Mouse (Mus musculus): ENCODE data around the gene Defb29. TPM values are rescaled to one million over a fixed set of nuclear protein-coding genes. Genes with fewer than 3 reads are reported as not detected.

Defb29 gene
- polyA plus RNA-seq (2015; fragmentation: Nextera tagmentation; extraction: Ambion mirVana) = not detected in 2 replicates

GRCm38 (mm10) chr2:152539944-152540710 is at the start of gene Defb29:
Defb29 (minus strand) TSS chr2:152540098.
- Histone ChIP-seq H3K27ac (replicated peaks) (no peak within 1 kb of the TSS), H3K27me3 (no peaks in the 10 kb centered on the region), H3K4me1 (replicated peaks) (no peaks in the 10 kb centered on the region), H3K36me3 (no peaks in the 10 kb centered on the region), H3K9ac (no peak within 1 kb of the TSS), H3K9me3 (no peaks in the 10 kb centered on the region), H3K4me3 (no peak within 1 kb of the TSS), H3K4me2 (no peak within 1 kb of the TSS)
- ATAC-seq (ENCODE audit: low read depth) = no peak
- 48% methylated on average over 13 of the region's 13 CpGs for WGBS

- no peak for ATAC-seq (ENCODE audit: low read depth)
- Histone ChIP-seq H3K27me3 (no peaks in the 10 kb centered on the region), H3K36me3 (no peaks in the 10 kb centered on the region), H3K4me2 (no peak overlapping the region), H3K4me1 (replicated peaks) (no peaks in the 10 kb centered on the region), H3K4me3 (no peak overlapping the region), H3K27ac (replicated peaks) (no peak overlapping the region), H3K9ac (no peak overlapping the region), H3K9me3 (no peaks in the 10 kb centered on the region)
- 60% methylated on average over 6 of the region's 6 CpGs for WGBS
Measured at GRCm38 (mm10) chr2:152589021-152589420, 49.1 kb upstream of the Defb29 start.

DNA sequence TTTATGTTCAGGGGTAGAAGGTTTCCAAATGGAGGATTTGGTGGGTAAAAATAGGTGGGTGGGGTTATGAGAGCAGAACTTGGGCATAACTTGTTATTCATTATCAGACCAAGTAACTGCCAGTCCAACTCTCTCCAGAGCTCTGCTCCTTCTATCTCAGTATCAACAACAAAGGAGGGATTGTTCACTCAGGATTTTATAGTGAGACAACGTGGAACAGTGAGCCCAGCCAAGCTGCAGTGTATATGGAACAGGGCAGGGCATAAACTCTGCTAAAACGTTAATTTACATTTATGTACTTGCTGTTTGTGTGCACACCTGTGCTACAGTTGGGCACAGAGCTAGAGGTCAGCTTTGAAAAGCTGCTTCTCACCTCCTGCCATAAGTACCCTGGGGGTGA is 48.6 kb upstream of the Defb29 start:
- no peak for ATAC-seq (ENCODE audit: low read depth)
- no peak overlapping the region for H3K4me3 ChIP-seq
- WGBS = 40% methylated on average over 2 of the region's 2 CpGs
- H3K4me2 ChIP-seq = no peak overlapping the region
- no peaks in the 10 kb centered on the region for H3K9me3 ChIP-seq
- no peak overlapping the region for H3K9ac ChIP-seq
- no peaks in the 10 kb centered on the region for H3K36me3 ChIP-seq
- no peak overlapping the region for H3K27ac ChIP-seq (replicated peaks)
- H3K4me1 ChIP-seq (replicated peaks) = no peaks in the 10 kb centered on the region
- no peaks in the 10 kb centered on the region for H3K27me3 ChIP-seq

- WGBS = 73% methylated on average over 4 of the region's 4 CpGs
- H3K9me3 ChIP-seq = no peaks in the 10 kb centered on the region
- H3K4me1 ChIP-seq (replicated peaks) = no peaks in the 10 kb centered on the region
- H3K9ac ChIP-seq = no peak overlapping the region
- H3K27ac ChIP-seq (replicated peaks) = no peak overlapping the region
- H3K4me2 ChIP-seq = no peak overlapping the region
- no peak overlapping the region for H3K4me3 ChIP-seq
- no peaks in the 10 kb centered on the region for H3K27me3 ChIP-seq
- ATAC-seq (ENCODE audit: low read depth) = no peak
- H3K36me3 ChIP-seq = no peaks in the 10 kb centered on the region
Measured at GRCm38 (mm10) chr2:152586926-152587560, 47.1 kb upstream of the Defb29 start.

DNA sequence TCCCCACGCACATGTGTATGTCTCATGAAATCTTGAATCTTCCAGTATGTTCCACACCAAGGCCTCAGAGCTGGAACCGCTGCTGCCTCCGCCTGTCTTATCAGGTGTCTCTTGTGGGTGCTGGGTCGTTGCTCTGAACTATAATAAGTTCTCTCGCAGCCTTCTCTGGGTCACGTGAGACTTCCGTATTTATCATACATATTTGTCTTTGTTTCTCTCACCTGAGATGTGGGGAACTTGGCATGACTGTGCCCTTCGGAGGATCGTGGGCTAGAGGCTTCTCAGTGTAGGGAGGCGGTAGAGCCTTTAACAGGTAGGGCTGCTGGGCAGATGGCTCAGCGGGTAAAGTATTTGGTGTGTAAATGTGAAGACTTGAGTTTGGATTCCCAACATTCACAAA is 40.7 kb upstream of the Defb29 start:
- no peaks in the 10 kb centered on the region for H3K4me1 ChIP-seq (replicated peaks)
- H3K36me3 ChIP-seq = no peaks in the 10 kb centered on the region
- no peaks in the 10 kb centered on the region for H3K9me3 ChIP-seq
- no peak overlapping the region for H3K9ac ChIP-seq
- H3K4me2 ChIP-seq = no peak overlapping the region
- no peak for ATAC-seq (ENCODE audit: low read depth)
- no peaks in the 10 kb centered on the region for H3K27me3 ChIP-seq
- no peak overlapping the region for H3K4me3 ChIP-seq
- 91% methylated on average over 11 of the region's 11 CpGs for WGBS
- no peak overlapping the region for H3K27ac ChIP-seq (replicated peaks)

- Histone ChIP-seq H3K4me2 (no peak within 1 kb of the TSS), H3K9me3 (no peaks in the 10 kb centered on the region), H3K4me3 (no peak within 1 kb of the TSS), H3K9ac (no peak within 1 kb of the TSS), H3K27me3 (no peaks in the 10 kb centered on the region), H3K36me3 (no peaks in the 10 kb centered on the region), H3K27ac (replicated peaks) (no peak within 1 kb of the TSS), H3K4me1 (replicated peaks) (no peaks in the 10 kb centered on the region)
- no peak for ATAC-seq (ENCODE audit: low read depth)
- WGBS = 79% methylated on average over 7 of the region's 7 CpGs
Measured at GRCm38 (mm10) chr2:152580107-152580506, 40.2 kb upstream of the Defb29 start, which contains the start of gene Defb19. Defb19 (minus strand) TSS chr2:152580312.

DNA sequence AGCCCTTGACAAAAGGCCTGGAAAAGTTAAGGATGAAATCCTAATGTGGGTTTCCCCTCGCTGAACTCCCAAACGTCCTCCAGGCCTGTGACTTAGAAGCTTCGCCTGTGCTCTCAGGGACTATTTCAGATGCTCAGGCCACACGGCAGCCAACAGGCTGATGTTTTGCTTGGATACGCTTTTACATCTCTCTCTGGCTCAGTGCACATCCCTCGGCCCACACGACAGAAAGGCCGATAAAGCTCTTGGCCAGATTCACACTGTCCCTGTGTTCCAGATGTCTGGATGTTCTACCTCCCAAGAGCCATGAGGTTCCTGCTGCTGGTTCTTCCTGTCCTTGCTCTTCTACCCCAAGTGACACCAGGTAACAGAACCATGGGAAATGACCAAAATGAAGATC is 33.6 kb upstream of the Defb29 start:
- H3K4me1 ChIP-seq (replicated peaks) = no peaks in the 10 kb centered on the region
- H3K27me3 ChIP-seq = no peaks in the 10 kb centered on the region
- H3K4me3 ChIP-seq = no peak overlapping the region
- H3K36me3 ChIP-seq = no peaks in the 10 kb centered on the region
- no peak overlapping the region for H3K27ac ChIP-seq (replicated peaks)
- H3K4me2 ChIP-seq = no peak overlapping the region
- ATAC-seq (ENCODE audit: low read depth) = no peak
- H3K9ac ChIP-seq = no peak overlapping the region
- no peaks in the 10 kb centered on the region for H3K9me3 ChIP-seq
- WGBS = 87% methylated on average over 8 of the region's 8 CpGs

- no peaks in the 10 kb centered on the region for H3K4me1 ChIP-seq (replicated peaks)
- no peak within 1 kb of the TSS for H3K4me2 ChIP-seq
- no peak for ATAC-seq (ENCODE audit: low read depth)
- H3K27me3 ChIP-seq = no peaks in the 10 kb centered on the region
- no peak within 1 kb of the TSS for H3K9ac ChIP-seq
- WGBS = 64% methylated on average over 11 of the region's 11 CpGs
- no peak within 1 kb of the TSS for H3K4me3 ChIP-seq
- H3K36me3 ChIP-seq = no peaks in the 10 kb centered on the region
- H3K9me3 ChIP-seq = no peaks in the 10 kb centered on the region
- no peak within 1 kb of the TSS for H3K27ac ChIP-seq (replicated peaks)
Measured at GRCm38 (mm10) chr2:152572114-152572794, 32.4 kb upstream of the Defb29 start, which contains the start of gene Defb21. Defb21 (plus strand) TSS chr2:152572744.

- no peak overlapping the region for H3K9ac ChIP-seq
- no peak for ATAC-seq (ENCODE audit: low read depth)
- no peaks in the 10 kb centered on the region for H3K9me3 ChIP-seq
- H3K27me3 ChIP-seq = no peaks in the 10 kb centered on the region
- WGBS = 92% methylated on average over 6 of the region's 6 CpGs
- H3K4me2 ChIP-seq = no peak overlapping the region
- no peak overlapping the region for H3K27ac ChIP-seq (replicated peaks)
- no peaks in the 10 kb centered on the region for H3K4me1 ChIP-seq (replicated peaks)
- no peaks in the 10 kb centered on the region for H3K36me3 ChIP-seq
- H3K4me3 ChIP-seq = no peak overlapping the region
Measured at GRCm38 (mm10) chr2:152570313-152570712, 30.4 kb upstream of the Defb29 start.

- no peaks in the 10 kb centered on the region for H3K27me3 ChIP-seq
- no peak overlapping the region for H3K4me2 ChIP-seq
- H3K9ac ChIP-seq = no peak overlapping the region
- no peak overlapping the region for H3K4me3 ChIP-seq
- H3K27ac ChIP-seq (replicated peaks) = no peak overlapping the region
- H3K4me1 ChIP-seq (replicated peaks) = no peaks in the 10 kb centered on the region
- no peak for ATAC-seq (ENCODE audit: low read depth)
- no peaks in the 10 kb centered on the region for H3K9me3 ChIP-seq
- WGBS = 74% methylated on average over 4 of the region's 4 CpGs
- no peaks in the 10 kb centered on the region for H3K36me3 ChIP-seq
Measured at GRCm38 (mm10) chr2:152569881-152570280, 30.0 kb upstream of the Defb29 start.

DNA sequence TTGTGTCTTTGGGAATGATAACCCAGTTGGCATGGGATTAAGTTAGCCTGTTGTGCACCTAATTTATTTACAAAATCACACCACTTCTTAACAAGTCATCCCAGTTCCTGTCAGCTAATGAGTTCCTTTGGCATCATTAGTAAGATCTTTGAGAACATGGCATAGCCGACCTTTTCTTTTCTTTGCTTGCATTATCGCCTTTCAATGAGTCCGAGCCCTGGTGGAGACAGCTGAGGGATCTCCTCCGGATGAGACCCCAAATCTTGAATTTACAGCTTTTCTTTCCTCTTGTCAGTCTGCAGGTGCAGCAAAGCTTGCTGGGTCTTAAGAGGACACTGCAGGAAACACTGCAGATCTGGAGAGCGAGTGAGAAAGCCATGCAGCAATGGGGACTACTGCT is 29.1 kb upstream of the Defb29 start, which contains the start of gene Gm17416:
TSS of gene Gm17416 (plus strand) at position 301 of the 400 bp plus-strand sequence.
- H3K9ac ChIP-seq = no peak within 1 kb of the TSS
- H3K4me3 ChIP-seq = no peak within 1 kb of the TSS
- ATAC-seq (ENCODE audit: low read depth) = no peak
- no peak within 1 kb of the TSS for H3K4me2 ChIP-seq
- H3K9me3 ChIP-seq = no peaks in the 10 kb centered on the region
- WGBS = 88% methylated on average over 5 of the region's 5 CpGs
- no peak within 1 kb of the TSS for H3K27ac ChIP-seq (replicated peaks)
- H3K4me1 ChIP-seq (replicated peaks) = no peaks in the 10 kb centered on the region
- no peaks in the 10 kb centered on the region for H3K36me3 ChIP-seq
- H3K27me3 ChIP-seq = no peaks in the 10 kb centered on the region

DNA sequence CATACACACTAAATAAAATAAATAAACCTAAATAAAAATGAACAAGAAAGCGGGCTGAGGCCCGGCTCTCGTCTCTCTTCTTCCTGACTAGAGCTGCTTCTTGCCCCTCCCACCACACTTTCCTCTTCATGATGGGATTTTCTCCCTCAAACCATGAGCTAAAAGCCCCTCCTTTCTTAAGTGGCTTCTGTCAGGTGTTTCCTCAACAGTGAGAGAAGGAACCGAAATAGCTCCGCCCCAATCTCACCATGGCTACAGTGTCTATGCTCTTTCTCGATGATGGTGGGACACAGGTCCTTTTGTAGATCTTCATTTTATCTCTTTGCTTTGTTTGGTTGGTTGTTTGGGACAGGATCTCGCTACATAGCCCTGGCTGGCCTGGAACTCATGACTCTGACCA is 16.8 kb upstream of the Defb29 start:
- H3K4me3 ChIP-seq = no peak overlapping the region
- no peaks in the 10 kb centered on the region for H3K4me1 ChIP-seq (replicated peaks)
- 87% methylated on average over 7 of the region's 7 CpGs for WGBS
- no peak for ATAC-seq (ENCODE audit: low read depth)
- H3K27ac ChIP-seq (replicated peaks) = no peak overlapping the region
- no peak overlapping the region for H3K9ac ChIP-seq
- no peak overlapping the region for H3K4me2 ChIP-seq
- no peaks in the 10 kb centered on the region for H3K27me3 ChIP-seq
- no peaks in the 10 kb centered on the region for H3K9me3 ChIP-seq
- no peaks in the 10 kb centered on the region for H3K36me3 ChIP-seq
